Mouse (Mus musculus): ENCODE measurements around the gene Umad1.

Gene Umad1

DNA sequence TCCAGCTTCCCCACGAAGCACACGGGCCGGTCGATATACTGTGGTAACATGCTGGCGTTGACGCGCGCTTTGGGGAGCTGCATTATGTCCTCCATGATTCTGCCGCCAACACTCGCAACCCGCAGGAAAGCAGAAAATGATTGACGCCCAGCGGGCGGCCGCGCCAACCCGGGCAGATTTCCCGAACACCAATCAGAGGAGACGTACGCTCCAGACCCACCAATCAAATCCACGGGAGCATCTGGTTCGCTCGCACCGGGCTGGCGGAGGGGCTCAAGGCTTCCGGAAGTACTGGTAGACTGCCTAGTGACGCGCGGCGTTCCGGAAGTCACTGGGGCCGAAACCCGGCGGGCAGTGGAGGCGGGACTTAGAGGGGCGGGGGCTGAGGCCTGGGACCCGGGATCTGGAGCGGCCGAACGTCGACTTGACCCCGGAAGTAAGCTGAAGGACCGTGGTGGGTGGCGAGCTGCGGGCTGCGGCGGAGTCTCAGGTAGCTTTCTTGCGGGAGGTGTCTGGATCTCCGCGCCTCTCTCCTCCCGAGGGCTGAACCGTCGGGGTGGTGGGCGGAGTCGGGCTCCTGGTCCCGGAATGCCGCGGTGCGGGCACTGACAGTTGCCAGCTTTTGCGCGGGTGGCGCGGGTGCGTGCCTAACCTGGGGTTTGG is at the start of gene Umad1, which contains the start of the genes Rpa3 and Gm45062:
Gene Umad1, plus strand, starts transcription at position 285 of the 663 bp plus-strand sequence.
Gene Rpa3, minus strand, starts transcription at position 170 of the 663 bp plus-strand sequence.
Gene Gm45062, plus strand, starts transcription at position 447 of the 663 bp plus-strand sequence.
- DNase-seq (ENCODE audit: low read depth, low spot score) = peak; percentile 99

DNA sequence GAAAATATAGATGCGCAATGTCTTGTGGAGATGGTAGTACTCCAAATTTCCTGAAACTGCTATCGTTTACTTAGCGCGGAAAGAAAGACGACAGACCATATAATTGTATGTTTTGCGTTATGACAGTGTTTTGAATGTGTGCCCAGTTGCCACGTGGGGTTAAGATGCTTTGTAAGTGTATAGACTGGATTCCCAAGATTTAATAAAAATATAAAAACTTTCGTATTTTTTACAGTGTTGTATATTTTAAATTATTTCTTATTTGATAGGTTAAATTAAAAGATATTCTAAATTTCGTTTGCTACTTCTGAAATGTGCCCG is 49.3 kb upstream of the Umad1 start:
- no peak for DNase-seq (ENCODE audit: low read depth, low spot score)

DNA sequence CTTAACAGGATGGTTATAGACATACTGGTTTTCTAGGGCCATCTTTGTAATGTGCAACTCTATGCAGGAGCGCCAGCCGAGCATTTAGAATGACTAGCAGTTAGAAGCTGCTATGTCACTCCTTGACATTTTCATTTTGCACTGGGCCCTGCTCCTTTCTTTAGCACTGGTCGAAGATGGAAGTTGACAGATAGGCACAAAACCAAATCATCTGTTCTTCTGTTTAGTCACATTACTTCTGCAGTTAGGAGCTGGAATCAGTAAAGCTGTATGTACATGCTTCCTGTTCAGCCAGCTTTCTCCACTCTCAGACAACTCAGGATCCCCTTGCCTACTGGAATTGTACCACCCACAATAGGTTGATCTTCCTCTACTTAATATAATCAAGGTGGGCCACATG is 48.4 kb upstream of the Umad1 start:
- no peak for DNase-seq (ENCODE audit: low read depth, low spot score)

DNA sequence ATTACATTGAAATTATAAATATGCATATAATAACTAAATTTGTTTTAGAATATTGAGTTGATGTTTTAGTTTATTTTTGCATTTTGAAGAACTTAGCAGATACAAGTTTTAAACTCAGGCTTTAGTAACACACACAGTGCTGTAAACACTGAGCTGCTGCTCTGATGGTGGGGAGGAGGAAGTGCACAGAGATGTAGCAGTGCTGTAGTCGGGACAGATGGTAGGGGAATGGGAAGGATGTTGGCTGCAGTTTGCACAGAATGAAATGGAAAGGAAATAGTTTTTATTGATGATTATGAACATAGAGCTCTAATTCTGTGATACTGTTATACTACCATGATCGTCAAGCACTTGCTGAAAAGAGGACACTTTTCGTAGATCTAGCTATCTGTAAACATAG is 32.1 kb upstream of the Umad1 start:
- no peak for DNase-seq (ENCODE audit: low read depth, low spot score)

DNA sequence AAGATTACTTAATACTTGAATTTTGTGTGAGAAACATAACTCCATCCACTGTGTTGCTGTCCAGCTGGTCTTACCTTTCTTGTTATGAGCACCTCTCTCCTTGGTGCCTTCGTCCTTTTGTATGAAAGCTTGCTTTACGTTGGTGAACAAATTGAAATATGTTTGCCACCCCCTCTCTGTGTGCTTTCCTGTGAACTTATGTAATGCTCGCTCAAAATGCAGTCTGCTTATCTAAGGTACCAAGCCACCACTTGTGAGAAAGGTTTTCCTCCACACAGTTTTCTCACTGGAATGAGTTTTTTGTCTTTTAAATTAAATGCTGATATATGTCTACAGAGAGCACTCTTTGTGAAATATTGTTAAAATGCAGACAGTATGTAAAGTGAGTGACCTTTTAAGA is 30.5 kb upstream of the Umad1 start:
- DNase-seq (ENCODE audit: low read depth, low spot score) = no peak

DNA sequence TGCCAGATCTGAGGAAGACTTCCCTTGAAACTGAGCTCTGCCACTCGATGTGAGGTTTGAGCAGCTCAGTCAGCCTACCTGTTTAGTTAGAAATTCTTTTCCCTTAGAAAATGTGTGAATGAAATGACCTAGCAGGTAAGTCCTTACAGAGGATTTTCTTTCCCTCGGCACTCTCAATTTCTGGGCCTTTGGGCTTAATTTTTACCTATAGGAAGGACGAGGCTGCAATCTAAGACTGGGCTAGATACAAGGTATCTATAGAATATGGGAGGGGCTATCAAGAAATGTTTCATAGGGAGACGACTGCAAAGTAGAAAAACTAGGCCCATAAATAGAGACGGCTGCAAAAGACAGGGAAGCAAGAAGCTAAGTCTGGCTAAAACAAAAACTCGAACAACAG is 772 bp upstream of the Umad1 start:
- peak; percentile 33 for DNase-seq (ENCODE audit: low read depth, low spot score)

DNA sequence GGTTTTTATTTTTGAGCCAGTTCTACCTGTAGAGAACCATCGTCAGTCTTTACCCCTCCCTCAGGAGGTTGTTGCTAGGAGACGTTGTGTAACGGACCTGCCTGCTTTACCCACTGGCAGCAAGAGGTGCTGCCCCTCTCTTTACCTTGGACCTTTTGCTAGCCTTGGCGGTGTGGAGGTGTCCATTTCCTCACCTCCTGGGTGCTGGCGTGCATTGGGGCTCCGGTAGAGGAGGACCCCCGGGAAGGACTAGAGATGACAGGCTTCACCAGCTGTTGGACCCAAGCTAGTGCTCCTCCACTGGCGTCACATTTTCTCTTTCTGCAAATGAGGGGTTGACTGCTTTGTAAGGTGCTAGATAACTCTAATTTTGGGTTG is 568 bp downstream of the Umad1 start:
- no peak for DNase-seq (ENCODE audit: low read depth, low spot score)

DNA sequence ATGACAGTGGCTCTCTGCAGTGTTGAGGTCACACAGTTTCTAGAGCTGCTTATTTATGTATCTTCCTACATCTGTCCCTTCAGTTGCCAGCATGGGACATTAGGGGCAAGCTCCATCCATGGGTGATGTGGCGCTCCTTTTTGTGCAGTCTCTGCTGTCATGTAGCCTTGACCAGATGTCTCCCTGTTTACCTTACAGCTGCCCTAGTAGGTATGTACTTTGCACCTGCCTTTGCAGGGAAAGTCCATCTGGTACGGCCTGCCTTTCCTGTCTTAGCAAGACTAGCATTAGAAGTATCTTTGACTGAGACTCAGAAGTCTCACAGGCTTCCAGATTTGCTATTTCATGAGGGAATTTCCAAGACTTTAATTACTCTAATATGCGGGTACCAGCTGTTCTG is 12.0 kb downstream of the Umad1 start:
- DNase-seq (ENCODE audit: low read depth, low spot score) = no peak

DNA sequence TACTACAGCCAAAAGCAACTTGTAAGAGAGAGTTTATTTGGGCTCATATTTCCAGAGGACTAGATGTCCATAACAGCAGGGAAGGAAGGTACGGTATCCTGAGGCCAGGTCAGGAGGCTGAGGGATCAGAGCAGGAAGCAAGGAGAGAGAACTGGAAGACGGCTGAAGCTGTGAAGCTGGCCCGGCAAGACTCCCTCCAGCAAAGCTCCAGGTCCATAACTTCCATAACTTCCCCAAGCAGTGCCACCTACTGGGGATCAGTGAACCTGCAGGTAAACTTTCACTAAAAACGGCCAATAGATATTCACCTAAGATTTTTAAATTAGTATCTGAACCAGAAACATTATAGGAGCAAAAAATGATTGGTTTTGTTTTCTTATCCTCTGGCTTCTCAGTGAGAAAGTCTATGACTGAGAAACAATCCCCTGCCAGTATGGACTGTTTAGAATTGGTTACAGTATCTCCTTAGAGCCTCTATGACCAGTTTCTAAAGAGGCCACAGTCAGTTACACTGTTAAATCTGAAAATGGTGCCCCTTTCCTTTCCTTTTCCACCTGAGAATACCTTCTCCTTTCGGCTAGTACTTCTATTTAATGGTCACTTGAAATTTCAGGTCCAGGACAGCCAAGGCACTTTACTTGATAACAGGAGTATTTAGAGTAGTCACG is 15.4 kb downstream of the Umad1 start:
- peak; percentile 66 for DNase-seq (ENCODE audit: low read depth, low spot score)

DNA sequence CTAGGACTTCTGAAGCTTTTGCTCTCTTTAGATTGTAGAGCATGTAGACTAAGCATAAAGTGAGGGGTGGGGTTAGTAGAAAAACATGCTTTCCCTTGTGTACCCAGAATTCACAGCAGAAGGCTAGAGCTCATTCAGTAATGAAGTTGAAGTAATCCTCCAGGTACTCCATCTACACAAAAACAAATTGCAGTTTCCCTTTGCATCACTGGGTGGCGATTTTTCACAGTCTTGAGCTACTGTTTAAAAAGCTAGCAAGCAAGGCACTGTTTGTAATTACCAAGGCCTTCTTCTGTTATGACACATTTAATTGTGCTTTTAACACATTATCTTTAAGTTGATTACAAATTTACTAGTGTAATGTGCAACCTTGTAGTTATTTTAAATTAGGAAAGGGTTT is 16.0 kb downstream of the Umad1 start:
- peak; percentile 79 for DNase-seq (ENCODE audit: low read depth, low spot score)

DNA sequence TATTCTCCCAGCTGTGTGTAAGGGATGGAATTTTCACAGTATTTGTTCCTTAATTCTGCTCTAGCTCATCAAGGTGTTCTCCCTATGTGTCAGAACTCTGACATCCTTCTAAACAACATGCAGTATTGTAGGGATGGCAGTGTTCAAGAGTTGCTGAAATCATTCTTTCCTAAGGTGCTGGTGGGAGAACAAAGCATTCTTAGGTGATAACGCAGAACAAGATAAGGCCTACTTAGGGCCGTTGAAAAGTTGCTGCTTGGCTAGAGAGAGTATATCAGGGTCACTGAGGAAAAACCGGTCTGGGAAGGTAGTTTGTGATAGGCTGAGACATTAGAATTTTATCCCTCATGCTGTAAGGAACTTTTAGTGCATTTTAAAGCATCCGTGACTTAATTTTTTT is 17.3 kb downstream of the Umad1 start:
- no peak for DNase-seq (ENCODE audit: low read depth, low spot score)

DNA sequence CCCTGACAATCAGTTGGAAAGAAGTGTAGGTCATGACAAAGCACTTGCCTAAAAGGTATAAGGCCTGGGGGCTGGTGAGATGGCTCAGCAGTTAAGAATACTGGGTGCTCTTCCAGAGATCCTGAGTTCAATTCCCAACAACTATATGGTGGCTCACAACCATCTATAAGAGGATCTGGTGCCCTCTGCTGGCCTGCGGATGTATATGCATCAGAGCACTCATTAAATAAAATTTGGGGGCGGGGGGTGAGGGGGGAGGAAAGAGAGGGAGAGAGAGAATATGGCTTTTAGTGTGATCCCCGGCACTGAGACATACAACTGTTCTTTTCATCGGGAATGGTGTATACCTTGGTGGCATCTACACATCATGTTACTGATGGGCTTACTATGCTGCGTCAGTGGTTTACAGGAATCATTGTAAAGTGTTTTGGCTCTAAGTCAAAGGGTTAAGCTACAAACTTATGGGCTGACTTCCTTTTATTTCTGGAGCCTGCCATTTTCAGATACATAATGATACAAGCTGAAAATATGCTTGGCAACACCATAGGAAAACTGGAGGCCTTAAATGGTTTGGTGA is 19.4 kb downstream of the Umad1 start:
- DNase-seq (ENCODE audit: low read depth, low spot score) = peak; percentile 55

DNA sequence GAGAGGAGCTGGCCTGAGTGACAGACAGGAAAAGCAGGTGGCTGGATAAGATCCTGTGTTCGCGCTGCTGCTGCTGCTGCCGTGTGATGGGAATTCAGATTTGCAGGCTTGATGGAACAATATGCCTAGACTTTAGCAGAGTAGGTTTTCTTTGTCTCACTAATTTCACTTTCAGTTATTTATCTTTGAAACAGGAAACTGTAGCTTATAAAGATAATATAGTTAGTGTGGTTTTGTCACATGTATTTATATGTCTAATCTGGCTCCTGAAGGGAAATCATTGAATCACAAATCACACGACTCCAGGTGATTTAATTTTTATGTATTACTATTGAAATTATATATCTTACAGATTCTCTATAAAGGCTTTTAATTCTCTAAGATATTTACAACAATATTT is 24.2 kb downstream of the Umad1 start:
- no peak for DNase-seq (ENCODE audit: low read depth, low spot score)

DNA sequence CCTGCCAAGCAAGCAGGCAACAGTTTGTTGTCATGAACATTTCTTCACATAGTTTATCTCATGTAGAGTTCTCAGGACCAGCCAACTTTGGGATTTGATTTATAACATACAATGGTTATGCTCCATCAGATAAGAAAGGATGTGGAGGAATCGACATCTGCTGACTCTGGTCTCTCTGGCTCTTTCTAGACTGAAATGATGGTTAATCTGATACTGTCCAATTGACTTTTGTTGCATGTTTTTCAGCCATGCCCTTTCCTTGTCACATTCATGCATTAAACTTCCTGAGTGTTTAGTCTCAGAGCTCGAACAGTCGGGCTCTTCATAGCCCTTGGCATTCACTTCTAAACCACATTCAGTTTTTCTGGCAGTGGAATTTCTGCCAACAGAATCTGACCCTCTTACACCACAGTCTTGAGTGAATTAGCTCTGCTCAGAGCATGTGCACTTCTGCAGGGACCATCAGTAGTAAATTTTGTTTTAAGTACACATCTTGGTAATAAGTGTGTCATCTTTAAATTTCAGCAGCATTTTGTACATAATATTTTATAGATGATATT is 26.4 kb downstream of the Umad1 start:
- DNase-seq (ENCODE audit: low read depth, low spot score) = no peak

DNA sequence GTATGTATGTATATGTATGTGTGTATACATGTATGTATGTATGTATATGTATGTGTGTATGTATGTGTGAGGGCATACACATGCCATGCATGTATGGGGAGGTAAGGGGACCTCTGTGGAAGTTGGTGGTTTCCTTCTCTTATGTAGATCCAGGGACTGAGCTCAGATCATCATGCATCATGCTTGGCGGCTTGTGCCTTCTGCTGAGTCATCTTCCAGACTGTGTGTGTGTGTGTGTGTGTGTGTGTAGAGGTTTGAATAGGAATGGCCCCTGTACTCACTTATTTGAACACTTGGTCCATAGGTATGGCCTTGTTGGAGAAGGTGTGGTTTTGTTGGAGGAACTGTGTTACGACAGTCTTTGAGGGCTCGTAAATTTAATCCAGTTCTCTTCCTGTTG is 27.1 kb downstream of the Umad1 start:
- no peak for DNase-seq (ENCODE audit: low read depth, low spot score)

DNA sequence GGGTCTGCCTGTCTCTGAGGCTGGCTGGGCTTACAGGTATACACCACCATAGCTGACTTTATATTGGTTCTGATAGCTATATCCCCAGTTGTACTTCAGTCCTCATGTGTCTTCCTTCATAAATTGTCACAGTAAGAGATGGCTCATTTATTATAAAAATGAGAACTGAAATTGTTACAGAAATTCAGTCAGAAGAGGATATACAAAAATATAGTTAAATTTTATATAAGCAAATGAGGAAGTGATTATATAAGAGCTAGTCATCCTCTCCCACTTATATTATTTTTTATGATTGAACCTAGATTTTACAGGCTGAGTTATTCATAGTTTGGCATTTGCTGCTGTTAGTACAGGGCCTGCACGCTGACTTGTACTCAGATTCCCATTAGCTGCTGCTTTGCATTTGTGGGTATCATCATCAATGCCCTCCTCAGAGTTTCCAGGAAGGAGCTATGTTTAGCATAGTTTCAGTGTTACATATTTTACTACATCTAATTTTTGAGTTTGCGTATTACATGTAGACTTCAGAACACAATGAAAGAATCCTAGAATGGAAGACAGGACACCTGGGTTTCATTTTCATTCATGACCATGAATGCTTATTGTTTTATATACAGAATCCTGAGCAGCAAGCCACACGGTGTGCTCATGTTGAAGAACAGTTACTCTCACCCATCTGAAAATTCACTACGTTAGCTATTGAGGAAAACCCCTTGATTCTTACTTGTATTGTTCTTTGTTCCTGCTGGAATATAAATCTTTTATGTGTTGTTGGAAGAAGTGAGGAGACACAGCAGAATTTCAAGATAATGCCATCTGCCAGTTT is 29.9 kb downstream of the Umad1 start:
- peak; percentile 63 for DNase-seq (ENCODE audit: low read depth, low spot score)

DNA sequence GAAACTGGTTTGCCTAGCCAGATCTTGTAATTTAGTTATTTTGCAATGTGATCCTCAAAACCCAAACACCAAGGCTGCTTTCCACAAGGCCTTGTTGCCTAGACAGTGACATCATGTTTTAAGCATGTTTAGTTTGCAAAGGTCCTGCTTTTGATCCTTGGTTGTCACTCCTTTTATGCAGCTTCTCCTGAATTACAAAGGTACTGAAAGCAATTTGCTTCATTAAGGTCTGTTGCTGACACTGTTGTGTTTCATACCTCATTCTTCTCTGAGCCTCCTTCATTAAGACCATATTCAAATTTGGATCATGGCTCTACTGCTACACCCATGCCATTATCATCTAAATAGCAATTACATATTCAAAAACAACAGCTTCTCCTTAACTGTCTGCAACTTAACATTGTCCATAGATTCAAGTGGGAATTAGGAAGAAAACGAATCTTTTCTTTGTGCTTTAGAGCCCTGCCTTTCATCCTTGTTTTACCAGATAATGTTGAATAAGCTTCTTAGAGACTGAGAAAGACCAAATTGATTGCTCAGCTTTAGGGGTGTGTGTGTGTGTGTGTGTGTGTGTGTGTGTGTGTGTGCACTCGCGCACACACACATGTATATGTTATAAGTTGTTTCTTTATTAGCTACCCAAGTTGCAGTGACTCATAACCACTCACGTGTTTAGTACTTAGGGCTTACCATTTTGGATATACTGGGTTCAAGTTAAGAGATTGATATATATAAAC is 35.1 kb downstream of the Umad1 start:
- DNase-seq (ENCODE audit: low read depth, low spot score) = no peak

DNA sequence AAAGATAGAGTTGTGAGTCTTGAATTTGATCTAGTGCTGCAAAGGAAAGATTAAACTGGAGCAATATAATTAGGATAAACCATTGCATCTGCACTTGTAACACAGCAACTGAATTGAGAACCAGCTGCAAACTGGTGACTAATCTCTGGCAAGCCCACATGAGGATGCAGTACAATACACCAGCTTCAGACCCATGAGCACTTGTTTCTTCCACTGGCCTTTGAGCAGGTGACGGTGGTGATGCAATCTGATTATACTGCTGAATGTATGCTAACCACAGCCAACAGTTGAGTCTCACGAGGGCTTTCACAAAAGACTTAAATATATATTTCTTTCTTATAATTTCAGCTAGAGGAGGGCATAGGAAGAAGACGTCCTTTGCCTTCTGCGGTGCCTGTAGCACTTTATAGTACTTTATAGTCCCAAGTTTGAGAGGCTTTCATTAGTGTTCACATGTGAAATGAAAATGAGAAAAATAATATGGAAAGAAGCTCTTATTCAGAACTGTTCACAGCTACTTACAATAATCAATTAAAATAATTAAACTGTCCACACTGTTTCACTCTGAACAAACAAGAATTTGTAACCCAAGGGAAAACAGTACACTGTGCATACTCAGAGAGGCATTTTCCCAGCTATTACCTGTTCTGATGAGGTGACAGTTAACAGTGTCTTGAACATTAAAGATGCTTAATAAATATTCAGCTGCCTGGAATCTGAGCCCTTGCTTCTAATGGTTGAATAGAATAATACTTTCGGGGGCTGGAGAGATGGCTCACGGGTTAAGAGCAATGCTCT is 40.2 kb downstream of the Umad1 start:
- DNase-seq (ENCODE audit: low read depth, low spot score) = no peak

DNA sequence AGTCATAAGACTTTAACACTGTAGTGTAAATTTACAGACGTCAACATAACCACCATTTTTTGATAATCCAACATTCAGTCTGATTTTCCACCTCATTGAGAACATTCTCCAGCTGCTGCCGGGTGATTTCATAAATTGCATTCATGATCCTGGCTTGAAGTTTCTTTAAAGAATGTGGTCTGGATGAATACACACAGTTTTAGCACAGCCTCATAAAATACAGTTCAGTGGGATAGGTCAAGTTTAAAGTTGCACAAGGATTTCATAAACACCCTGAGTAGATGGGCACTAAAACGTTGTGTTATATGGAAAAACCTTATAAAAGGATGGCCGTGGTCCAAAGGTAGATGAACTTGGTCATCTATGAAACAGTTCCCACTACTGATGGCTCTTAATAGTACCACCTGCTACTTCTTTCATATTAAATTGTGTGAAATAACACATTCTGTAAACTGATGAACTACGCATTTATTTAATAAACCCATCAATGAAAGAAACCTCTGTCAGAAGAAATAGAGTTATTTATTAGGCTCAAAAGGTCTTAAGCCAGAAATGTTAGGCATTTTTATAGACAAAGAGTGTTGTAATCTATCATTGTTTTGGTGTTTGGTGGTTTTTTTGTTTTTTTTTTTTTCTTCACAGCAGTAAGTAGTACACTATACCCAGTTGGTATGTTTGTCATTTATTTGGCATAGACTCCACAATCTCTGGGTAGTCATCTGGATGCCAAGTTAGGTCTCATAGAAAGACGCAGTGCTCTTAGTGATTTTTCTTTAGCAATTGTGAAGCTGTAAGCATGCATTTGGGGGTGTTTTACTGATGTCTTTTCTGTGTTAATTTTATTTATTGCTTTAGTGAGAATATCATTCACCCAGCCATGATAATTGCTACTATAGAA is 49.0 kb downstream of the Umad1 start:
- DNase-seq (ENCODE audit: low read depth, low spot score) = no peak

DNA sequence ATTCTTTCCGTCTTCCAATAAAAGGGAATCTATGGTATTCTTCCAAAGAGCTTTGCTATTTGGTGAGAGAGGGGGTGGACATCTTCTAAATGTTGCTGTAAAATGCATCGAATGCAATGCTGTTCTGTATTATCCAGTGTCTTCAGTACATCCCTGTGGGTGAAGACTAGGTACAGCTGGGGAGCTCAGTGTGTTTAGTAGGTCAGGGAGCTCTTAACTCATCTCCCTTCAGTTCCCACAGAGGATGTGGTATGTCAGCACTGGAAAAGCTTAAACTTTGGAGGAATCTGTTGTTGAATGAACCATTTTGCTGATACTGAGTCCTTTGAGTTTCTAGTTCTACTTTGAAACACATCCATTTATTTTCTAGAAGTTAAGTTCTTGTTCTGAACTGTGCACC is 53.5 kb downstream of the Umad1 start:
- no peak for DNase-seq (ENCODE audit: low read depth, low spot score)

All from A20 (cell line).